Mouse (Mus musculus) c-Kit-positive CD71-negative TER-119-negative erythroid progenitor cells, embryonic 14.5 days (primary cell): ENCODE measurements around the gene Lin9.
A peak's percentile ranks its signal among the peaks of the same experiment; 100 is the strongest.

Source experiments
- DNase-seq: peaks from one replicate; pipeline ENCODE4 v3.0.0-alpha.2; 2013; ENCODE audit warnings: low read depth

Lin9 gene

DNA sequence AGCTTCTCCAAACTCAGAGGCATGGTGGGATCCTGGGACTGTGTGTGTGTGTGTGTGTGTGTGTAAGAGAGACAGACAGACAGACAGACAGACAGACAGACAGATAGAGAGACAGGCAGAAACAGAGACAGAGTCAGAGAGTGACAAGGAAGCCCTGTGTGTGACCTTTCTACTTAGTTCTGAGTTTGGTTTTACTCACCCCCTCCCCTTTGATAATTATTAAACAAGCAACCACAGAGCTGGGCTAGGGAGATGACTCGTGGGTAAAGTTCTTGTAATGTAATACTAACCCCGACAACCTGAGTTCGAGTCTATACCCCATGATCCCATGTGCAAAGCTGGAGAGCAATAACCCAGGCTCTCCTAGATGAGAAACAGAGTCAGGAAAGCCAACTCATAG lies 66.9 kb downstream of the Lin9 start:
- no peak for DNase-seq

DNA sequence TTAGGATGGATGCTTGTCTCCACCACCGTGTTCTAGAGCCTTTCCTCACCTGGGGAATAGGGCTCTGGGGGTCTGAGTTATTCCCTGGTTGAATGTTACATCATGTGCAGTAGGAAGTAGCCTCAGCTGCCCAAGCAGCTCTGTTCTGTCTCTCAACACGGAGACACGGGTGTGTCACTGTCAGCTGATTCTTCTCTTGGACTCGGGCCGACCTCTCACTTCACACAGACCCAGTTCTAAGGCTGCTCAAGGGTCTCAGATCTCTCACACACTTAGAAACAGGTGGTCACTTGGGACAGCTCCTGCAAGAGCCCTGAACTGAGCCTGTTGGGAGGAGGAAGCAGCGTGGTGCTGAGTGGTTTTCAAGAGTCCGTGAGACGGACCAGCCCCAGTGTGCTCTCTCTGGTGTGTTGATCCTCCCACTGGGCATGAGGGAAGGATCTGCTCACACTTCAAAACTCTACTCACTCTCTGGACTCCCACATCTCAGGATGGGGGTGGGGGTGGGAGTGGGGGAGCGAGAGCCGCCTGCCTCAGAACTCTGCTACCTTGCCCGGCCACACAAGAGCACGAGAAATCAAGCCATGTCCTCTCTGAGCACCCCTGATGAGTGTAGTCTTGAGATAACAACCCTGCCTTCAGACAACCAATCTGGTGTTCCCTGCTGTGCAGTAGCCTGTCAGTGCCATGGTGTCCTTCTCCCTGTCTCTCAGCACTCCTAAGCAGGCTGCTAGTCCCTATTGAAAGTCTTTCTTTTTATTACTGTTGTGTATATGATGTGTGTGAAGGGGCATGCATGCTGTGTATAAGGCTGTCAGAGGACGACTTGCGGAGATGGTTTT lies 68.2 kb downstream of the Lin9 start:
- no peak for DNase-seq

DNA sequence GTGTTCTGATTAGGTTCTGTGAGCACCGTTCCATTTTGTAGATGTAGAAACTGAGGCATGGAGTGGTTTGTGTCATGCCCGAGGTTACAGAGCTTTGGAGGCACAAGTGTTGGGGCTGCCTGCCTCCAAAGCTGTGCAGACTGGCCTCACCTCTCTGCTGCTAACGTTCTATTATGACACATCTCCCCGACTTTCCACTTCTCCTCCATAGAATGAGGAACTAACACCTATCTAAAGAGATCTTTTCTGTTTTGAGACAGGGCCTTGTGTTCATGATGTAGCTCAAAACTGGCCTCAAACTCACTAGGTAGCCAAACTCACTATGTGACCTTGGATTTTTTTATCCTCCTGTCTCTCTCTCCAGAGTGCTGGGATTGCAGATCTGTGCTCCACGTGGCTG lies 77.8 kb downstream of the Lin9 start:
- DNase-seq: no peak

DNA sequence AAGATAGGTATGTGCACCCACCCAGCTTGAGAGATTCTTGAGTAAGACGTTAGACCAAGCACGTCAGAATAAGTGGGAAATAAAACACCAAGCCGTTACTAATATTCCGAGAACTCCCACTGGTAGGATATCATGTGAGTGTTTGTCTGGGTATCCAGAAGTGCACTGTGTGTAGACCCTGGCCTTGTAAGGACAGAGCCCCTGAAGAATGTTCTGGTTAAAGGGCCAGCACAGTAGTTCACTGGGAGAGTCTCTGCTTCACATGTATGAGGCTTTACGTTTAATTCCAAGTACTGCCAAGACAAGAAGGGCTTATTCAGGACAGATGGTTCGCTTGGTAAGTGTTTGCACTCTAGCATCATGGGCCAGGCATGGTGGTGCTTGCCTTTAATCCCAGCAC lies 78.5 kb downstream of the Lin9 start:
- DNase-seq: no peak

DNA sequence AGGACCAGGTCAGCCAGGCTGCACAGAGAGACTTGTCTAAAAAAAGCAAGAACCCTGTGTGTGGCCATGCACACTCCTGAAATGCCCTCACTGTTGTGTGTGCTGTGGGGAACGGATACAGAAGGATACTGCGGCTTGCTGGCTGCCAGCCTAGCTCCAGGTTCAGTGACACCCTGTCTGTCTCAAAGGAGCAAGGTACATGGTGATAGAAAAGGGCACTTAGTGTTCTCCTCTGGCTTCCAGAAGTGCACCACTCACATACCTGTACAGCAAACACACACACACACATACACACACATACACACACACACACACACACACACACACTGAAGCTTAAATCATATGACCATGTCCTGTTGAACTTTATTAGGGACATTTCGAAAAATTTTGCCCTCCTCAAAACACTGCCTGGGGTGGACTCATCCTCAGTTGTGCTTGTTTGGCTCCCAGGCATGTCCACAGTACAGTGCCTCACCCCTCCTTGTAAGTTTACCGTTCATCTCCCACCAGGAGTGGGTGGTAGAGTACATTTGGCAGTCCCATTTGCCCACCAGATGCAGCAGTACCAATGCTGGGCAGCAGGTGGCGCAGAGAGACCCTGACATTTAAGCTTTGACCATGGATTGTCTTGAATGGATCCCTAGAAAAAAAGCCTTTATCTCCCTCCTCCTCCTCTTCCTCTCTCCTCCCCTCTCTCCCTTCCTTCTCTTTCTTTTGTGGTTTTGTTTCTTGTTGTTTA lies 79.2 kb downstream of the Lin9 start:
- DNase-seq: peak; percentile 78

DNA sequence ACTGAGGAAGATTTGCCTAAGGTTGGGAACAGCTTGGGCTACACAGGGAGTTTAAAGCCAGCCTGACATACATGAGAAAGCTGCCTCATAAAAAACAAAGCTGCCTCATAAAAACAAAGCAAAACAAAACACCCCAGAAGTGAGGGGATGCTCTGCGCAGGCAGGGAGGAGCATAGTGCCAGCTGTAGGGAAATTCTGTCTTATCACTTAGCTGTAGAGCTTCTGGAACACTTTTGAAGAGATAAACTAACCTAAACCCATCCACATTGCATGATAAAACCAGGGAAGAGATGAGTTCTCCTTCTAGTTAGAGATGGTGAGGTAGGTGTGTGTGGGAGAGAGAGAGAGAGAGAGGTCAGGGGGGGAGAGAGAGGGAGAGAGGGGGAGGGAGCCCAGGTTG lies 81.7 kb downstream of the Lin9 start:
- DNase-seq: no peak

DNA sequence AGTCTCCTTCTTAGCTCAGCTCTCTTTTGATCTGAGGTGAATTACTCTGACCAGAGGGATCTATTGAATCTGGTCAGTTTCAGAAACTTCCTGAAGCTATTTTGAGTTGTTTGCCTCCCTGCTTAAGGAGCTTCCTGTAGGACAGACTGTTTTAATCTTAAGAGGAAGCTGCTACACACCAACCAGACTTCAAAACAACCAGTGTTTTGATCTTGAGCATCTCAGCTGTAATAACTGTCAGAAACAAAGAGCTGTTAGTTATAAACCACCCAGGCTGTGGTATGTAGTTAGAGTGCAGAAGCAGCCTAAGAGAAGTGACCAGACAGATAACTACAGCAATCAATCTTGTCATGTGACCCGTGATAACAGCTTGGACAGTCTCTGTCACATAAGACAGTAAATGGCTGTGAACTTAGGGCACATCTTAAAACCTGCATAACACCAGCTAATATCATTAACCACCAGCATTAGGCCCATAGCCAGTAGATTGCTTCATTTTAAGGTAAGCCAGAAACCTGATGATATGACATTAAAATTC lies 82.8 kb downstream of the Lin9 start:
- DNase-seq: no peak

DNA sequence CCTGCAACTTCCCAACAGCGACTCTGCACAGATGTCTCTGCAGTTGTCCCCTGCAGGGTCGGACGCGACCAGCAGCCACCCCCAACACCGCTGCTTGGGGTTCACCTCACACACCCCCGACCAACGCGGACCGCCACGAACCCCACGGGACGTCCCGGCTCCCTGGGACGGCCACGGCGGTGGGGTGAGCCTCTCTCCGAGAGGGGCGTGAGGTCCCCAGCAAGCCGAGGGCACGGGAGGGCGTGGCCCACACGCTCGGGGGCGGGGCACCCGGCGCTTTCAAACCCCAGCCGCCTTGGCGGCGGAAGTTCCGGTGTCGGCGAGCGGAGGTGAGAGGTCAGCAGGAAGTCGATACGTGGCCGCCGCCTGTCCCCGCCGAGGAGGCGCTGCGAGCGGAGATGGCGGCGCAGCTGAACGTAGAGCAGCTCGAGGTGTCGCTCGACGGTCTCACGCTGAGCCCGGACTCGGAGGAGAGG lies 84.8 kb downstream of the Lin9 start, which contains the start of gene Acbd3:
TSS of gene Acbd3 (plus strand) at position 340 of the 476 bp plus-strand sequence.
- DNase-seq: peak; percentile 85

DNA sequence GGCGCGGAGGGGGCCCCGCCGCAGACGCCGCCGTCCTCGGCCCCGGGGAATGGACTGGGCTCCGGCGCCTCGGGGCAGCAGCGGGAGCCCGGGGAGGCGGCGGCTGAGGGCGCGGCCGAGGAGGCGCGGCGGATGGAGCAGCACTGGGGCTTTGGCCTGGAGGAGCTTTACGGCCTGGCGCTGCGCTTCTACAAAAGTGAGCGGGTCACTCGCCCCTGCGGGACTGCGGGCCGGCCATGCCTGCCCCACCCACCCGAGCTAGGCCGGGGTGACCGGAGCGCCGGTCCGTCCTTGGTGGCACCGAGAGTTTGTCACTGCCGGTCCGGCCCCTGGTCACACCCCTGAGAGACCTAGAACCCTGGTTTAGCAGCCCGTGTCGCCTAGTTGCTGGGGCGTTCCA lies 85.2 kb downstream of the Lin9 start:
- no peak for DNase-seq

DNA sequence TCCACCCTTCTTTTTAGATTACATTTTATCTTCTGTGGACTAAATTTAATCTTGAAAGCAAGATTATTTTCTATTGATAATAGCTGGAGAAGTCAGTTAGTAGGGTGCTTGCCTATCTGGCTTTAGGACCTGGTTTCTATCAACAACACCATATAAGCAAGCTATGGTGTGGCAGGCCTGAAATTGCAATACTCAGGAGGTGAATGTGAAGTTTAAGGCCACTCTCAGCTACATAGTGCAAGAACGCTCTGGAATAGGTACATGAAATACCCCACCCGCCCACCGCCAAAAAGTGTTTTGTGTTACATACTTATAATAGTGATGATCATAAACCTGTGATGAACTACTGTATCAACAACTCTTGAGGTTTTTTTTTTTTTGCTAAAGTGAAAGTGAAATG lies 88.3 kb downstream of the Lin9 start:
- DNase-seq: no peak
